Mouse (Mus musculus): ENCODE data around the gene Ercc6l2.
"Not testable (repeated sequence)": the region's sequence is repeated elsewhere in the genome, so short reads cannot be mapped to it uniquely, and the experiment has no call there.

Ercc6l2 gene

DNA sequence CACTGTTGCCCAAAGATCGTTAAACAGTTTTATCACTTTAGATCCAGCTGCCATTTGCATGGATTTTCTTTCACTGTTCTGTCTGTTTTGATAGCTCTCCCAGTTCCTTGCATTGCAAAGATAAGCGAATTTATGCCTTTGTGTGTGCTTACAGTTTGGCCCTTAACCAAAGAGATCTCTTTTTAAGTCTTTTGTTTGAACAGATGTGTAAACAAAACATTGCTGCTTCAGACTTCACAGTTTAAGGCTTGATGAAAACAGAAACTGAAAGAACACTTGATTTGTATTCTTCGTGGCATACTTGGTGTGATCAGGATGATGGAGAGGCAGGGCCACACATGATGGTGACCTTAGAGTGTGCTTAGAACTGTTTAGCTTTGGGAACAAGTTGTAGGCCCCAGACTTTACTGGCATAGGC, 70.5 kb downstream of the Ercc6l2 start:
- DNase-seq: no peak

DNA sequence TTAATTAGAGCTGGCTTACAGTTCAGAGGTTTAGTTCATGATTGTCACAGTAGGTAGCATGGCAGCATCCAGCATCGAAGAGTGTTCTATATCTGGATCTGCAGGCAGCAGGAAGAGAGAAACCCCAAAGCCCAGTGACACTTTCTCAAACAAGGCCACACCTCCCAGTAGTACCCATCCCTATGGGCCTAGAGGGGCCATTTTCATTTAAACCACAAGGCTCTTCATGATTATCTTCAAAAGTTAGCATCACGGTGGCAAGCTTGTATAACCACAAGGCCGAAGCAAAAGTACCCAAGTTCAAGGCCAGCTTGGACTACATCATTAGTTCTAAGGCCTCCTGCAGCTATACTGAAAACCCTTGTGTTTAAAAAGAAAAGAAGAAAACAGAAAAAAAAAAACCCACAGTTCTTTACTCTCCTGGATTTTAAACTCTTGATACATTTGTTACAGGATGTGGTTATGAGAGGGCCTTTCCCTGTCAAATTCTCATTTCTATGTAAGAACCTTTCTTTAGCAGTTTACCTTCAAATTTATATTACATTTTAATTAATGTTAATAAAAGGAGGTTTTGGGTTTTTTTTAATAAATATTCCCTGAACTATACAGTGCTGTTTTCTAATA, 71.5 kb downstream of the Ercc6l2 start:
- DNase-seq: no peak

DNA sequence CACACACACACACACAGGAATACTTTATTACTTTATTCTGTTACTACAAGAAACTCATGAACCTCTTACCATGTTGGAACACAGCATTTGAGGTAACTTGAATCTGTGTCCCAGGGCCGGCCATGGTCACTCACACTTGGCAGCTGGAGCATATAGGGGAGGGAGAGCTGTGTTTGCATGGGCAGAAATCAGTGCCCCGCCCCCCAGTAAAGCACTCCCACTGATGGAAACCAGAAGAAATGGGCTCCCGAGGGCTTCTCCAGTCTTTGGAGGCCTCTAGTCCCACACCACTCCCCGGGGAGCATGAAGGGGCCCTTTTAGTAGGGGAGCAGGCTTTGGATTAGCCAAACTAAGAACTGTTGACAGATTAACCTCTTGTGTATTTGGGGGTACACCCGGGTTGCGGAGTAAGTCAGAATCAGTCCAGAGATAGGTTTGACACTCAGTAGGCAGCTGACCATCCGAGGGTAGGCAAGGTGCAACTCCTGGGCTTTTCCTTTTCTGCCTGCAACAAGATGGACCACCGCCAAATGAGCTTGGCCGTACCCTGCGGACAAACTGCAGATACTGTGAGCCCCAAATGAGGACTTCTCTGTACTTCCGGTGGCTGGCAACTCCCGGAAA, 85.8 kb downstream of the Ercc6l2 start:
- no peak for DNase-seq

DNA sequence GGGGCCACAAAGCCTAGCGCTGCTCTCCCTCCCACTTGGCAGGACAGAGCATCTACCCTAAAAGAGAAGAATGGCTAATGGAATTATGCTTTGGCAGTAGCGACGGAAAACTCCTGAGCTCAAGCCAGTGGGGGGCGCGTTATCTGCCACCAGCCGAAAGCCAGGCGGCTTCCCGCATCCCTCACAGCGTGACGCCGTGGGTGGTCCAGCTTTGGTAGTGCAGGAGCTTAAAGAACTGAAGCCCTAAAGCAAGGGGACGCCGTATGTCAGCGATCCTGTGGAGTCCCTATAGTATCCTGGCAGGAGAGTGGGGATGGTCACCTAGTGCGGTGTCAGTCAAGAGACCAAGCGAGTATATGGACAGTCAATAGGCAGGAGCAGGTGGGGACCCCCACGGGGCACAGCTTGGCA, 86.3 kb downstream of the Ercc6l2 start:
- DNase-seq: peak; percentile 80

DNA sequence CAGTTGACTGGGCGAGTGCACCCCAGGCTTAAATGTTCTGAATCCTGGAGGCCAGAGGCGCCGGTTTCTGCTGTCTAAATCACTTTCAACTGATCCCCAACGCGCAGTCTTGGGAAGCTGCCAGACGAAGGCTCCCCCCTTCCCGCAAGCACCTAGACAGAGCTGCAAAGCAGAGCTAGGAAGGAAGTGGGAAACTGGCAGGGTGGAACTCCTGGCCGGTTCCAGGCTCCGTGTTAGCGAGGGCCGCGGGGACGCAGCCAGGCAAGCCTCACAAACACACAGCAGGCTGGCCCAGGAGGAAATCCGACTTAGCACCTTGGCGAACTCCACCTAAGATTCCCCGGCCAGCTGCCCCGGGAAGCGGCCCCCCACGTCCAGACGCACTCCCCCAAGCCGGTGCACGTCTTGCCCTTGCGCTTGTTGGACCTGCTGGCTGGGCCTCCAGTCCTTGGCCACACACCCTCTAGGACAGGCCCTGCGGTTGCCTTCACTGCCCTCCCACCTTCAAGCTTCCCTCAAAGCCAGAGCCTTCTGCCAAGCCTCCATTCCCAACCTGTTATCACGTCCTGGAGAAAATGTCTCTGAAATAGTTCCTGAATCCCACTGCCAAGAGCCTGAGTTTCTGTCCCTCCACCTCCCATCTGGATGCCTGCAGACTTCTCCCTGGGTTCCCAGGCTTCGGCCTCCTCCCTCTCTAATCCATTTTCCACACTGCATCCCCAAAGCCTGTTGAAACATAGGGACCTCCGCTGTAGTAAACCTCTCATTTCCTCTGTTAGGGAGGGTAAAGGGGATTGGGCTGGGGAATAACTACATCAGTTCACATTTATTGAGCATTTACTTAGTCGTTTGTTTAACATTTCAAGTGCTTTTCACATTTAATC, 86.9 kb downstream of the Ercc6l2 start:
- DNase-seq: peak; percentile 81

DNA sequence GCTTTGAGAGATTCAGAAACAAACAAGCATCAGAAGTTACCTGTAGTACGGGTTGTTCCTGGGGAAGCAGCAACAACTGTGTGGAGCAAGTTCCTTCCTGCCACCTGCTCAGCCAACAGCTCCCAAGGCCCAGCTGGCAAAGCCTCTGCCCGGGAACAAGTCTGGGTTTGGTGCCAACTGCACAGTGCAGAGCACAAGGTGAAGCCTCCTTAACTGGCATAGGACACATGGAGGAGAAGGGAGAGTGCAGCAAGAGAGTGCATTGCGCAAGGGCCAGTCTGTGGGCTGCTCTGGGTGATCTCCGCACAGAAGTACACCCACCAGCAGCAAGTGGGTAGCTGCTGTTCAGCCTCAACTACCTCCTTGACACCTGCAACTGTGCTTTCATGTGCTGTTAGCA, 91.5 kb downstream of the Ercc6l2 start:
- DNase-seq: peak; percentile 83

DNA sequence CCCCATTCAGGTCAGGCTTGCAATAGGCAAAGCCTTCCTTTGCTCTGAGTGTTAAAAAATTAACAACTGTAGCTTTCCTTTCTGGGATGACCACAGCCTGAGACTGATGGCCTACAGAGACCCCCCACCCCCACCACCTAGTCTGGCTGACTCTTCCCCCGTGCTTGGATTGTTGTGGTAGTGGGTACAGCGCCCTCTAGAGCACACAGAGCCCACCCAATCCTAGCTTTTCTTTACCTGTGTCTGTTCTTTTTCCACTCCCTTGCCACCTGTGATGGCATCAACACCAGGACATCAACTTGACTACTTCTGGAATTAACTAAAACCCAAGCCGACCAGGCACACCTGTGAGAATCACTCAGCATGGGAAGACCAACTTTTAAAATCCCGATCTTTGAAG, 92.4 kb downstream of the Ercc6l2 start:
- no peak for DNase-seq

DNA sequence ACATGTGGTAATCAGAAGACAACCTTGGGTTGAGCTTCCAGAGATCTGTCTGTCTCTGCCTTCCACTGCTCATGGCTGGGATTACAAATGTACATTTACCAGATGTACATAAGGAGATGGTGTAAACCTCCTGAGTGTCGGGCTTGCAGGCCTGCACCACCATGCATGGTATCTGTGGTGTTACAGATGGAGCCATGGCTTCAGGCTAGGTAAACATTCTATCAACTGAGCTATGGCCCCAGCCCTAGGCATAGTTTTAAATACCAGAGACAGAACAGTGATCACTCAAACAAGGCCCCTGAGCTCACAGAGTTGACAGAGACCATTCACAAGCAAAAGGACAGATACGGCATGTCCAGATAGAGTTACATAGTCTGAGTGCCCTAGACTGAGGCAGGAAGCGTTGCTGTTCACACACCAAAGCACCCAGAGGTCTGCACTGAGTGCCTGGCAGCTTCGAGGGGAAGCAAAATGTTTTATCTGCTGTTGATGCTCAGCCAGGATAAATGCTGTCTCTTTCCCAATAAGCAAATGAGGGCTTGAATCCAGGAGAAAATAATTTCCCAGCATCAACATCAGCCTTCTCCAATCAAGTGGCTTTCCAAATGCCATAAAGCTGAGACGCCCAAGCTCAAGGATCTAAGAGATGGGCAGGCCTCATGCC, 95.2 kb downstream of the Ercc6l2 start:
- DNase-seq: no peak

DNA sequence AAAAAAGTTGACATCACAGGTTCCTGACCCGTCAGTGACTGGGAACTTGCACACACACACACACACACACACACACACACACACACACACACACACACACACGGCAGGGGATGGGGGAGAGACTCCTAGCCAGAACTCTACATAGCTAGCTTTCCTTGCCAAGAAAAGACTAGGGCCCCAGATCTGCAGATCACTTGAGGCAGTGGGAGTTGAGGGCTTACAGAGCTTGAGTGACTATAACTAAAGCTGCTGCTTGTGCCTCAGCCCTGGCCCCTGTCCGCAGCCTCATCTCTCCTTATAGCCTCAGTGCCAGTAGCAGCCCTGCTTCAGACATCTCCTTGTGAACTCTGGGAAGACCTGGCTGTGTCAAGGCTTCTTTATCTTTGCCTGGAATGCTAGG, 96.6 kb downstream of the Ercc6l2 start:
- no peak for DNase-seq

DNA sequence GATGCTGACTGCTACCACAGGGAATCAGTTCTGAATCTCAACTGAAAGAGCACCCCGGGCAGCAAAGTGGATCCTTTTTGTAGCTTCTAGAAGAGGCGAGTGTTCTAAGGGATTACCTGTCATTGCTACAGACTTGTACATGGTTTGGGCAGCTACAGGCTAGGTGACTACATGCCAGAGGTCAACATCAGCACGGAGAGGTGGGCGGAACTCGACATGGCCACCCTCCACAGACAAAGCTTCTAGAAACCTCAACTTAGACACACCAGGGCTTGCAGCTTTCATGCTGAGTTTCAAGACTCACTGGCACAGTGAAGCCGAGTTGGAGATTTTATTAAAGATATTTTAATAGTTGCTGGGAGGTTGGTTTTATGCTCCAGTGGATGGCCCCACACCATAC, 98.1 kb downstream of the Ercc6l2 start:
- no peak for DNase-seq

DNA sequence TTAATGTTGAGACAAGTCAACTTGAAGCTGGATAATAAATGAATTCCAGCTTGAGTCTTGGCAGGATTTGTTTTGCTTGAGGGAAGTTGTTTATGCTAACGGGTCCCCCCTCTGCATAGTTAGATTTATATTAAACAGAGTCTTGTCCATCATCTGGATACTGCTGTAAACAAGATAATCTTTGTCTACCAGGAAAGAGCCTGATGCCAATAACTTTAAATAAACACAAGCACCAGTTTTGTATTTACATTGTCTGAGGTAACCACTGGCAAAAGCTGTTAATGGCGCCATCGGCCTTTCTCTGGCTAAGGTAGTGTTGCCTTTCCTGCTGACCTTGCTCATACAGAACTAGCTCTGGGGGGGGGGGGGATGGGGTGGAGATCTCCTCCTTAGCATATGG, 100.1 kb downstream of the Ercc6l2 start:
- no peak for DNase-seq

DNA sequence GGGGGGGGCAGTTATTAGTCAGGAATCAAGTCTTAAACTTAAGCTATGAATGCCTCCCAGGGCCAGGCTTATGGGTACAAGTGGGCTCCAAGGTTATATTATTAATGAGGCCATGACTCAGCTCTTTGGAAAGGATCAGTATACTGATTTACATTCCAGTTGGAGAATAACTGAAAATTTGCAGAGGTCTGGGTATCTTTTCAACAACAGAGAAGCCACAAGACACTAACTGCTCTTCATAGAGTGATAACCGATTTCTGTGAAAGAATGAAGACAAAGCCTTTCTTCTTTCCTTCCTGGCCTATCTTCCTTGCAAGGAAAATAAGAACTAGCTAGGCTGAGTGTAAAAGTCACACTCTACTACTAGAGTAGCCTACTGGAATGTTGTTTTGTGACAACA, 100.6 kb downstream of the Ercc6l2 start:
- no peak for DNase-seq

DNA sequence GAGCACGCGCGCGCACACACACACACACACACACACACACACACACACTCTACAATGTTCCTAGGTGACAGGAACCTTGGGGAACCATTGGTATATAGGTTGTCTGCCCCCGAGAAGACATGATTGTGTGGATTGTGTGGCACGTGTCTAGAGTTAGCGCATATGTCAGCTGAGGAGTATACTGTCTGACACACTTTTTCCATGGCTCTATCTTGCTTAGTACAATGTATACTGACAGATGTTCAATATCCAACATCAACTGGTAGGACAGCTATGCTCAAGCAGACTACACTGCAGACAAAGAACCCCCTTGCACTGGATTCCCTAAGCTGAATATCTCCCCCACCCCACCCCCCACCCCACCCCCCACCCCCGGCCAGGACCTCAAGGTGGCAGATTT, 101.5 kb downstream of the Ercc6l2 start:
- no peak for DNase-seq

DNA sequence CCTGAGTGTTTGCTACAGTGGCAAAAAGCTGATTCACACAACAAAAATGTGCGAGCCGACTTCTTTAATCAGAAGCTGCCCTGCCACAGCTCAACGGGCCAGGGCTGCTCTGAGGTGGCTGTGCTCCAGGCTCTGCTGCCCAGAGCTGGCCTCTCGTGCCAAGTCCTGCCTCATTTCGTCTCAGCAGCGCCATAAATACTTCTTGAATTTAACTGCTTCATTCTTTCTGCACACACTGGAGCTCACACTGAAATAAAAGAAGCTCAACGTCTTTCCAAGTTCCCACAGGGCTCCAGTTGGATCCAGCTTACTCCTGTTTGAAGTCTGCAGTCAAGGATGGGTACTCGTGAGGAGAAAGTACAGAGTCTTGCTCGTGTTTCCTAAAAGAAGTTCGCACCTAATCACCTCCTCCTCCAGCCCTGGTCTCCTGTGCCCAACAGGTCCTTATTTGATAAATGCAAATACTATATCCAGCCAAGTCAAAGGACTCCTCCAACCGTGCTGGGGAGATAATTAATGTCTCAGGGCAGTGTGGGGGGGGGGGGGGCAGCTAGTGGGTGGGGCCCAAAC, 102.2 kb downstream of the Ercc6l2 start:
- DNase-seq: peak; percentile 81

DNA sequence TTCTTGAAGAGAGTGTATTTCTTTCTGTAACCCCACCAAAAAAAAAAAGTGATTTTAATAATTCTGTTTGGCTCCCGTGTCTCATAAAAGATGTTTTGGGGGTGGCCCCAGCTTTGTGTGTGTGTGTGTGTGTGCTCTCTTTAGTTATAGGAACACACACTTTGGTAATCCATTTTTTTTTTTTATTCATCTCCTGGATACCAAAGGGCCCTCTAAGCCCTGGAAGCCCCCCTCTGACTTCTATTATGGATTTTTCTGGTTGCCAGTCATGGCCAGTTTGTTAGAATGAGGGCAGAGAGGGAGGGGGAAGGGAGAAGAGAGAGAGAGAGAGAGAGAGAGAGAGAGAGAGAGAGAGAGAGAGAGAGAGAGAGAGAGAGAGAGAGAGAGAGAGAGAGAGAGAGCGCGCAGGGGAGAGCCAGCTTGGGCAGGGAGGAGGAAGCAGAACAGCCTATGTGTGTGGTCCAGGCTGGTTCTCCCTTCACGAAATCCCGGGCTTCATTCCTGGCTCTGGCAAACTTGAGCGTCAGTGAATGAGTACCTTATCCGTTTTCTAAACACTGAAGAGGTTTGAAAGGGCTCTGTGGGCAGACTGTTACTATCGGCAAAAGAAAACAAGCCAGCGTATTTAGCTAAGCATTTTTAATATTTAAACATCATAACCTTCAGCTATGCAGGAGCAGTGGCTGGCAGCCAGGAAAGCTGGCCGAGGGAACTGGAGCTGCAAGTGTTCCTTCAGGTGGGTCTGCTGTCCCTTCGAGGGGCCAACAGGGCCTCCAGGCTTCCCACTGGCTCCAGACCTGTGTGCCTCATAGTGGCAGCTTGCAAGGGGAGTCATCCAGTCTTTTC, 103.0 kb downstream of the Ercc6l2 start:
- peak; percentile 53 for DNase-seq

DNA sequence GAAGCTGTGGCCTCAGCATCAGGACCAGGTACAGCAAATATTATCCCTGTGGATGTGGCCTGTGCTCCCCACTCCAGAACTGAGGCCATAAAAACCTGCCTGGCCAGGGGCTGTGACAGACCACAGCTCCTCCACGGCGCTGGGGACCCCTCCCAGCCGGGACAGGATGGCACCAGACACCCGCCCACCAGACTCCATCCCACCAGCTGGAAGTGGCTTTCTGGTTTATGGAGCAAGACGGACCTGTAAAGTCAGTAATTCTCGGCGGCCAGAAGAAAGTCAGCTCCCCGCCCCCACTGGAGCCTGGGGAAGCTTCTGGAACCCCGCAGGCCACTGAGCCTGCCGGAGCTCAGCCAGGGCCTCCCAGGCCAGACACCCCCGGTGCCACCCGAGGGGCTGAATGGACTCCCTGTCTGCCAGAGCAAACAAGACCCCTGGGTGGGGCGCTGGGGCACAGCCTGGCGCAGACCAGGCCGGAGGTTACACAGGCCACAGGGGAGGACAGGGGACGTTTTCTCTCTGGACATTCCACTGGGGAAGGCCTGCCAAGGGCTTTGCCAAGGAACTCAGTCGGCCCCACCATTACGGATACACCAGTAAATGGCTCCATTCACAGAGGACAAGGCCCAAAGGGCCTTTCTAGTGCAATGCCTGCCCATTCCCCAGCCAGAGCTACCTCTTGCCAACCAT, 103.8 kb downstream of the Ercc6l2 start:
- DNase-seq: peak; percentile 76

DNA sequence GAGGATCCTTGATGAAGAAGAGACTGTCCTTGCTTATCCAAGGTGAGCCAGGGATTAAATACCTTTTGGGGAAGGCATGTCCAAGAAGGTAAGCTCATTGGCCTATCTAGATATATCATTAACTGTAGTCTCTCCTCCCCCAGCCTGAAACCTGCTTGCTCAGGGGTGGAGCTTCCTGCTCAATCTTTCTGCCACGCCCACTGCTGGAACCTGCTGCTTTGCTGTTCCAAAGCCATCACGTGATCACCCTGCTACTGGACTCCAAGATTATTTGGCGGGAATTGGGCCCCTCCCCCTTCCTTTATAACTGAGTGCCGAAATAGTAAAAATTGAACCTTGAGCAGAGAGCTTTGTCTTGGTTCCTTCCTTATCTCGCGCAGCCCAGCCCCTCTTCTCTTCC, 109.0 kb downstream of the Ercc6l2 start:
- not testable (repeated sequence) for DNase-seq

DNA sequence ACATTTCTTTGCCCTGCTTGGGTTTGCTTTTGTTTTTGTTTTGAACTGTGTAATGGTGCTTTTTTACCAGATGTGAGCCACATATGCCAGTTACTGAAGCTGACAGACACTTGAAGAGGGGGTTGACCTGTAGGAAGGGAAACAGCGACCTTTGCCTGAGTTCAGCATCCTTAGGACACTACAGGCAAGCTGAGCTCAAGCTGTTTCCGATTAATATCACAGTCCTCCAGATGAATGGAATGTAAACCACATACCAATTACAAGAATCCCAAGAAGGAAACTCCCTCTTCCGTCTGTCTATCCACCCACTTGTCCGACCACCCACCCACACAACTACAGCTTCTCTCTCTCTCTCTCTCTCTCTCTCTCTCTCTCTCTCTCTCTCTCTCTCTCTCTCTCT, 112.3 kb downstream of the Ercc6l2 start:
- DNase-seq: no peak

DNA sequence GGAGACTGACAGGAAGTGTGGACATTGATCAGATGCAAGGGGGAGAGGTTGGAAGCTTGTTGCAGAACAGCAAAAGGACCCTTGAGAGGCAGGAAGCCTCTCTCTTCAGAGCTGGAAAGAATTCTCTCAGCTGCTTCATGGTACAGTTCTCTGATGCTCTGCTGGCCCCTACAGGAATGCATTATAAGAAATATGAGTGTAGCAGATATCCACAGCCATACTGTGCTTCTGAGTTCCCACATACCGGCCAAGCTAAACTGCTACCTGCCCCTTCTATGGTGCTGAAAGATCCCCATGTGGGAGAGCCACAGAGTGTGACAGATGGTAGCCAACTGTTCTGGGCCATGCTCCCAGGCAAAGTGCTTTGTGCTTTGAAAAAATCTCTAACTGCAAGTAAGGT, 114.3 kb downstream of the Ercc6l2 start:
- DNase-seq: peak; percentile 94

DNA sequence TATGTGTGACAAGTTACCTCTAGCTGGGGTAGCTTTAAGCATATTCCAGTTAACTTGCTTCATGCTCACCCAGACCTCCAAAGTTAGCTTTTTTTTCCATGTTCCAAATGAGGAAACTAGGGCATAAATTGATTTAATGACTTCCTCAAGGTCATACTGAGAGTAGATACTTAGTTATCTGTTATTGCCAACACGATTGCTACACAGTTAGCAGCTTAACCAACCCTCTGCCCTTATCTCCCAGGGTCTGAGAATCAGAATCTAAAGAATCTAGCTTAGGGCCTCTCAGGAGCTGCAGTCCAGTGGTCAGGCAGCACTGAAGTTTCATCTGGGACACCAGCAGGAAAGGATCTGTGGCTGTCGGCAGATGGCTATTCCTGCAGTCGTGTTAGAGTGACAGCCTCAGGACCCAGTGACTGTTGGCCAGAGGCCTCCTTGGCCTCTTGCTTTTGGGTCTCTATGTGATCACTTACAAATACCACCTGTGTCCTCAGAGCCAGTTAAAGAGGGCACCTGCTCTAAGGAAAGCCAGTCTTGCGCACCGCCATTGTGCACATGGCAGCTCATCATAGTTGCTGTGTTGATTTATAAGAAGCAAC, 115.0 kb downstream of the Ercc6l2 start:
- DNase-seq: peak; percentile 50

DNA sequence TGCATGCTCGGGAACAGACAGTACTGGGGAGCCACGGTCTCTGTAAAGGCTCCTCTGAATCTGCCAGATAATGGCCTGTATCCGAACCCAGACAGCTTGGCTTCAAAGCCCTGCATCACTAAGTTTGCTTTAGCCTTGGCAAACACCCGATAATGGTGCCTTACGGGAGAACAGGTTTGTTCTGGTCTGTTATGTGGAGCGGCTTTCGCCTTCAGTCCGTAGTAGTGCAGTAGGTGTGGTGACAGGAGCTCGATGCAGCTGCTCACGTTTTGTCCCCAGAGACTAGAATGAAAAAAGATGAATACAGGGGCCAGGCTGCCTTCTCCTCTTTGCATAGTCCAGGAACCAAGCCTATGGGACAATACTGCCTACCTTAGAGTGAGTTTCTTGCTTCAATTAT, 115.5 kb downstream of the Ercc6l2 start:
- no peak for DNase-seq
